Mouse (Mus musculus): ENCODE measurements around the gene Pcp4l1. TPM values are rescaled to one million over a fixed set of nuclear protein-coding genes. Genes with fewer than 3 reads are reported as not detected.

Pcp4l1 gene
- polyA plus RNA-seq, 1 experiment from 2014 or later, result 6.2 TPM

DNA sequence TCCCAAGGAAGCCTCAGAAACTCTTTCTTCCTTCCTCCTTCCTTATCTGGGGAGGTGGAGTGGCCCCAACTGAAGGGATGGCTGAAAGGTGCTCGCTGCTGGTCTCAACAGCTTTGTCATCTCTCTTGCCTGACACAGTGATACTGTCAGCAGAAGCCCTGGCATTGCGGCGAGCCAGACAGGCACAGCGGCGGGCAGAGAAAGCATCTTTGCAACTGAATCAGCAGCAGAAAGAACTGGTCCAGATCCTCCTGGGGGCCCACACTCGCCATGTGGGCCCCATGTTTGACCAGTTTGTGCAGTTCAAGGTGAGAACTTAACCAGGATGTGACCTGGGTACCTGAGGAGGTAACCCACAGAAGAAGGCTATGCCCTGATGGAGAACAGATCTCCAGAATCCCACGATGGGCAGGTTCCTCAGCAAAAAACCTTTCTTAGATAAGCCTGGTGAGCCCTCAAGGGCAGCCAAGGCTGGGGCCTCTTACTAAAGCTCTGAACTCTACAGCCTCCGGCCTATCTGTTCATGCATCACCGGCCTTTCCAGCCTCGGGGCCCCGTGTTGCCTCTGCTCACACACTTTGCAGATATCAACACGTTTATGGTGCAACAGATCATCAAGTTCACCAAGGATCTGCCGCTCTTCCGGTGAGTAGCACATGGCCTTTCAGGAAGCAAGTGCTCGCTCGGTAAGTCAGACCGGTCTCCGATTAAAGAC lies 20.3 kb upstream of the Pcp4l1 start:
- Histone ChIP-seq H3K4me3 (no peak overlapping the region), H3K4me2 (no peak overlapping the region), H3K36me3 (ENCODE audit: poor library complexity, severe bottlenecking) (peaks cover 26% of the 10 kb centered on the region), H3K27me3 (no peaks in the 10 kb centered on the region), H3K4me1 (peaks cover 6% of the 10 kb centered on the region), H3K9ac (no peak overlapping the region), H3K9me3 (replicated peaks) (no peaks in the 10 kb centered on the region), H3K27ac (no peak overlapping the region)
- 92% methylated on average over 18 of the region's 18 CpGs for WGBS
- ATAC-seq, result no peak

DNA sequence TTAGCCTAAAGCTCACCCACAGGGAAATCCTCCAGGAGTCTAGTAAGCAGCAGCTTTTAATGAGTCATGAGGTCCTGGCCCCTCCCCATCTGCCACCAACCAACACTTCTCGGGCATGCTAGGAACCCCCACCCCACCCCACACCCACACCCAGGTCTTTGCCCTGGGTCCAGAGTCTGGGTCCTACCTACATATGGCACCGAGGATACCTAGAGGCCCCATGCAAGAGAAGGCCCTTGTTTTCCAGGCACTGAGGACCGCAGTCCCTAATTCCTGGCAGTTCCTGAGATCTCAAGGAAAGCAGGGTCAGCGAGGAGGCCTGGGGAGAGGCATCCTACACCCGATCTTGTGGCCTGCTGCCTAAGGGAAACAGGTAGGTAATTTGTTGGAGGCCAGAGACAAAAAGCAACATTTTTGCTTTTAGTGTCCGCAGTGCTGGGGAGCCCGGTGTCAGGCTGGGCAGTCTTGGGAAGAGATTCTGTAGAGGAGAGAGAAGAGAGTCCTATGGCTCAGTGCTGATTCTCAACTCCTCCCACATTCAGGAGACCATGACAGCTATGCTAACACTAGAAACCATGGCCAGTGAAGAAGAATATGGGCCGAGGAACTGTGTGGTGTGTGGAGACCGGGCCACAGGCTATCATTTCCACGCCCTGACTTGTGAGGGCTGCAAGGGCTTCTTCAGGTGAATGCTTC lies 17.9 kb upstream of the Pcp4l1 start, which contains the start of gene Nr1i3:
Gene Nr1i3 (plus strand): TSS at position 170 of the 696 bp plus-strand sequence.
- WGBS, result 68% methylated on average over 10 of the region's 10 CpGs
- H3K4me1 ChIP-seq, result no peaks in the 10 kb centered on the region
- no peak within 1 kb of the TSS for H3K4me2 ChIP-seq
- no peak within 1 kb of the TSS for H3K4me3 ChIP-seq
- H3K9me3 ChIP-seq (replicated peaks), result no peaks in the 10 kb centered on the region
- no peak within 1 kb of the TSS for H3K27ac ChIP-seq
- ATAC-seq, result no peak
- peaks cover 9% of the 10 kb centered on the region for H3K36me3 ChIP-seq (ENCODE audit: poor library complexity, severe bottlenecking)
- no peaks in the 10 kb centered on the region for H3K27me3 ChIP-seq
- H3K9ac ChIP-seq, result no peak within 1 kb of the TSS

DNA sequence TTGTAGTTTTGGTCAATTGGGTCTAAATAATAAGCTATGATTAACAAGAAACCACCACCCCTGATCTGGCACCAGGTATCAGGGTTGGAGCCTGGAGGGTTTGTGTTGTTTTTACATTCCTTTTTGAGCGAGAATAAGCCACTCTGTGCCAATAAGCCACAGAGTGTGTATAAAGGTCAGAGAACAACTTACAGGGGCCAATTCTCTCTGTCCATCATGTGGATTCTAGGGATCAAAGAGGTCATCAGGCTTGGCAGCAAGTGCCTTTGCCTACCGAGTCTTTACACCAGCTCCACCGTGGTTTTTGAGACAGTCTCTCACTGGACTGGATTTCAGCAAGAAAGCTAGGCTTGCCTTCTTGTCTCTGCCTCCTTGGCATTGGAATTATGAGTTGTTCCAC lies 16.8 kb upstream of the Pcp4l1 start:
- 52% methylated on average over 3 of the region's 3 CpGs for WGBS
- H3K4me3 ChIP-seq, result no peak overlapping the region
- no peaks in the 10 kb centered on the region for H3K9me3 ChIP-seq (replicated peaks)
- H3K9ac ChIP-seq, result no peak overlapping the region
- no peaks in the 10 kb centered on the region for H3K27me3 ChIP-seq
- H3K36me3 ChIP-seq (ENCODE audit: poor library complexity, severe bottlenecking), result no peaks in the 10 kb centered on the region
- no peak overlapping the region for H3K27ac ChIP-seq
- no peak for ATAC-seq
- H3K4me2 ChIP-seq, result no peak overlapping the region
- no peaks in the 10 kb centered on the region for H3K4me1 ChIP-seq

DNA sequence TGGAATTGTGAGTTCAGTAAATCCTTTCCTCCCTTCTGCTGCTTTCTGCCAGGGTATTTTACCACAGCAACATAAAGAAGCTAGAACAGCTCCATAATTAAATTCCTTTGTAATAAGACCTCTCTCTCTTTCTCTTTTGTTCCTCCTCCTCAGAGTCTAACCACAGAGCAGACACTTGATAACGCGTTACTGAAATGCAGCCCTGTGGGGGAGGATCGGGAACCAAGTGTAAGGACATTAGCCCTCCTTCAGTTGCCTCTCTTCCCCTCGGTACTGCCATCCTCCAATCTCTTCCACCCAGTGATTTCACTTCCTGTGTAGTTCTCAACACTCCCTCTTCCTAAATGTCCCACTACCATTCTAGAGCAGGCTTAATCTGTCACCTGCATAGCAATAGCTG lies 13.3 kb upstream of the Pcp4l1 start:
- Histone ChIP-seq H3K36me3 (ENCODE audit: poor library complexity, severe bottlenecking) (no peaks in the 10 kb centered on the region), H3K9me3 (replicated peaks) (no peaks in the 10 kb centered on the region), H3K27me3 (no peaks in the 10 kb centered on the region), H3K27ac (no peak overlapping the region), H3K4me1 (no peaks in the 10 kb centered on the region), H3K4me3 (no peak overlapping the region), H3K9ac (no peak overlapping the region), H3K4me2 (no peak overlapping the region)
- no peak for ATAC-seq
- WGBS, result 18% methylated on average over 4 of the region's 4 CpGs

DNA sequence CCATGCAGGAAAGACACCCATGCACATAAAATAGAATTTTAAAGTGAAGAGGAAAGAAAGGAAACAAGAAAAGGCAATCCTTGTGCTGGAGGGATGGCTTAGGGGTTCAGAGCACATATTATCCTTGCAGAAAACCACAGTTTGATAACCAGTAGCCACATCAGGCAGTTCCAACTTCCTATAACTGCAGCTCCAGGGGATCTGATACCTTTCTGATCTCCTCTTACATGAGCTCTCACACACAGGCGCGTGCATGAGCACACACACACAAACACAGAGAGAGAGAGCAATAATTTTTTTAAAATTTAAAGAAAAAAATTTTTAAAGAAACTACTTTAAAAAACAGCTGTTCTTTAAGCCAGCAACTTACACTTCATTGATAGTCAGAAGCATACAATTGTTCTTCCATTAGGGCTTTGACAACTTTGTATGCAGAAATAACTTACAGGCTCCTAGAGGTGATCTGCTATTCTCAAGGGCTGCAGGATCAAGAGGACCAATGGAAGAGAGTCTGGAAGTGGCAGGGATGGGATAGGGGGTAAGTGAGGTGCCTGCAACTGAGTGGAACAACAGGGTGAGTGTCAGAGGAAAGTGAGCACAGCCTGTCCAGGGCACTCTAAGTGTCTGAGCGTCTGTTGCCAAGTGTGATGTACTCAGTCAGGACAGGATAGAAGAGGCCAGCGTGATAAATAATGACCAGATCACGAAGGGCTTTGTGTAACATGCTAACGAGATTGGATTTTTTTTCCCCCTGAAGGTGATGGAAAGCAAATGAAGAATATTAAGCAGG lies 9.8 kb upstream of the Pcp4l1 start:
- Histone ChIP-seq H3K4me3 (no peak overlapping the region), H3K9ac (no peak overlapping the region), H3K4me2 (no peak overlapping the region), H3K36me3 (ENCODE audit: poor library complexity, severe bottlenecking) (no peaks in the 10 kb centered on the region), H3K9me3 (replicated peaks) (no peaks in the 10 kb centered on the region), H3K4me1 (no peaks in the 10 kb centered on the region), H3K27ac (no peak overlapping the region), H3K27me3 (0 out of 2 replicates have a peak, but pooled peaks cover under 1% of the 10 kb centered on the region)
- ATAC-seq, result no peak
- WGBS, result 55% methylated on average over 6 of the region's 6 CpGs

DNA sequence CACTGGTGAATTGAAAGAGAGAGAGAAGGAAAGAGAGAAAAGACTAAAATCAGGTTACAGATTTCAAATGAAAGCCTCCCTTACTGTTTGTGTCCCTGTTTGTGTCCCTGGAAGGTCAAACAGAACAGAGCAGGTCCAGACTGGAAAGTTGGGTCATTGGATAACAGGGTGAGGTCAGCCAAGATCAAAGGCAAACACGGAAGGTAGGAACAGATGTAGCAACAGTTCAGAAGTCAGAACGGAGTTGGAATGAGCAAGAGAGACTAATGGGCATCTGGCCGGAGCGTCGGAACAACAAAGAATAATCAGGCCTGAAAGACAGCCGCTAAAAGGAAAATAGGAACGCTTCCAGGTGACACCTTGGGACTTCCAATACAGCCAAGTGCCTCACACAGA lies 8.2 kb upstream of the Pcp4l1 start:
- Histone ChIP-seq H3K27ac (no peak overlapping the region), H3K4me1 (no peaks in the 10 kb centered on the region), H3K36me3 (ENCODE audit: poor library complexity, severe bottlenecking) (no peaks in the 10 kb centered on the region), H3K4me2 (no peak overlapping the region), H3K4me3 (no peak overlapping the region), H3K9me3 (replicated peaks) (no peaks in the 10 kb centered on the region), H3K9ac (no peak overlapping the region), H3K27me3 (0 out of 2 replicates have a peak, but pooled peaks cover 3% of the 10 kb centered on the region)
- 69% methylated on average over 7 of the region's 7 CpGs for WGBS
- ATAC-seq, result no peak

DNA sequence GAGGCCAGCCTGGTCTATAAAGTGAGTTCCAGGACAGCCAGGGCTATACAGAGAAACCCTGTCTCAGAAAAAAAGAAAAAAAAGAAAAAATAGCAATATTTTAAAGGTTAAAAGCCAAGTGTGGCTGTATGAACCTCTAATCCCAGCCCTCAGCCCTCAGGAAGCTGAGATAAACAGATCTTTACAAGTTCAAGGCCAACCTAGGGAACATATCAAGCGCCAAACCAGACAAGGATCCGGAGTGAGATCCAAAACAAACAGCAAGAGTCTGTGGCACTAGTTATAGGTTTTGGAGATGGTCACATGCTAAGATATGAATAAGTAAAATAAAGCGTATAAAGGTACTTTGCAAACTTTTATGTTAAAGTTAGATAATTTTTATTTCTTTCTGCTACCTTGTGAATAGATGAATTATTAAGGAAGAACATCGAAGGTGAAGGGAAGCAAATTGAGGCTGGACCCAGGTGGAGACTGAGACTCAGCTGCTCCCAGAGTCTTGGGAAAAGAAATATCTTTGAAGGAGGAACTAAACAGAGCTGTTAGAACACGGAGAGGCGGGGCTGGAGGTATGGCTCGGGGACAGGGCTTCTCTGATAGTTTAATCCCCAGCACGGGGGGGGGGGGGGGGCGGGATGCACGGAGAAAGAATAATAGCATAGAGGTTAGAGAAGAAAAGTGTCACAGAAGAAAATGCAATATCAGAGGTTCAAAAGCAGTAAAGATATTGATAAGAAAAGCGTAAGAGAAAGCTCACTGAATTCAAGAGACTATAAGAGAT lies 7.6 kb upstream of the Pcp4l1 start:
- no peaks in the 10 kb centered on the region for H3K9me3 ChIP-seq (replicated peaks)
- 0 out of 2 replicates have a peak, but pooled peaks cover 3% of the 10 kb centered on the region for H3K27me3 ChIP-seq
- ATAC-seq, result no peak
- no peak overlapping the region for H3K9ac ChIP-seq
- no peak overlapping the region for H3K4me3 ChIP-seq
- no peaks in the 10 kb centered on the region for H3K4me1 ChIP-seq
- no peak overlapping the region for H3K27ac ChIP-seq
- no peaks in the 10 kb centered on the region for H3K36me3 ChIP-seq (ENCODE audit: poor library complexity, severe bottlenecking)
- WGBS, result 64% methylated on average over 9 of the region's 11 CpGs
- H3K4me2 ChIP-seq, result no peak overlapping the region

DNA sequence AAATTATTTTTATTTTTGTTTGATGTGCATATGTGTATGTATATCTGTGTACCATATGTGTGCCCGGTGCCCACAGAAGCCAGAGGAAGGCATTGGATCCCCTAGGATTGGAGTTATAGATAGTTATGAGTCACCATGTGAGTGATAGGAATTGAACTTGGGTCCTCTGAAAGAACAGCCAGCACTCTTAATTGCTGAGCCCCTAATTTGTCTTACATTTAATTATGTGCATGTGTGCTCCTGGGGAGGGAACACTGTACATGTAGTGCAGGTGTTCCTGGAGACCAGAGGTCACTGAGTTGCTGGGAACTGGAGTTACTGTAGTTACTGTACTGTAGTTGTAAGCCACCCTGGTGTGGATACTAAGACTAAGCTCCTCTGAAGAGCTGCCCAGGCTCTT lies 4.7 kb upstream of the Pcp4l1 start:
- Histone ChIP-seq H3K9ac (no peak overlapping the region), H3K9me3 (replicated peaks) (no peaks in the 10 kb centered on the region), H3K36me3 (ENCODE audit: poor library complexity, severe bottlenecking) (no peaks in the 10 kb centered on the region), H3K4me2 (no peak overlapping the region), H3K4me3 (no peak overlapping the region), H3K4me1 (peaks cover 6% of the 10 kb centered on the region), H3K27ac (no peak overlapping the region), H3K27me3 (peaks cover 21% of the 10 kb centered on the region)
- 95% methylated on average over 1 of the region's 1 CpGs for WGBS
- no peak for ATAC-seq

DNA sequence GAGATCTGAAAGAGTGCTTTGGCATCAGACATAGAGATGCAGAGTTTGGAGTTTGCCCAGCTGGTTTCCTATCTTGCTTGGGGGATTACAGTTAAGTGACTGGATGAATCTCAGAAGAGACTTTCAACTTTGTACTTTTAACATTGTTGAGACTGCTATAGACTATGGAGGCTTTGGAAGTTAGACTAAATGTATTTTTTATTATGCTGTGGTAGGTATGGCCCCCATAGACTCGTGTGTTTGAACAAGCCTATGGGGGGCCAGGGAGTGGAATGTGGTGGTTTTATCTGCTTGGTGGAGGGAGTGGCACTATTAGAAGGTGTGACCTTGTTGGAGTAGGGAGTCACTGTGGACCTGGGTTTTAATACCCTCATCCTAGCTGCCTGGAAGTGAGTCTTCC lies 3.5 kb upstream of the Pcp4l1 start:
- H3K36me3 ChIP-seq (ENCODE audit: poor library complexity, severe bottlenecking), result no peaks in the 10 kb centered on the region
- no peaks in the 10 kb centered on the region for H3K9me3 ChIP-seq (replicated peaks)
- no peak overlapping the region for H3K27ac ChIP-seq
- ATAC-seq, result no peak
- H3K27me3 ChIP-seq, result peaks cover 34% of the 10 kb centered on the region
- no peak overlapping the region for H3K9ac ChIP-seq
- H3K4me3 ChIP-seq, result no peak overlapping the region
- peaks cover 12% of the 10 kb centered on the region for H3K4me1 ChIP-seq
- H3K4me2 ChIP-seq, result no peak overlapping the region
- 58% methylated on average over 1 of the region's 1 CpGs for WGBS

DNA sequence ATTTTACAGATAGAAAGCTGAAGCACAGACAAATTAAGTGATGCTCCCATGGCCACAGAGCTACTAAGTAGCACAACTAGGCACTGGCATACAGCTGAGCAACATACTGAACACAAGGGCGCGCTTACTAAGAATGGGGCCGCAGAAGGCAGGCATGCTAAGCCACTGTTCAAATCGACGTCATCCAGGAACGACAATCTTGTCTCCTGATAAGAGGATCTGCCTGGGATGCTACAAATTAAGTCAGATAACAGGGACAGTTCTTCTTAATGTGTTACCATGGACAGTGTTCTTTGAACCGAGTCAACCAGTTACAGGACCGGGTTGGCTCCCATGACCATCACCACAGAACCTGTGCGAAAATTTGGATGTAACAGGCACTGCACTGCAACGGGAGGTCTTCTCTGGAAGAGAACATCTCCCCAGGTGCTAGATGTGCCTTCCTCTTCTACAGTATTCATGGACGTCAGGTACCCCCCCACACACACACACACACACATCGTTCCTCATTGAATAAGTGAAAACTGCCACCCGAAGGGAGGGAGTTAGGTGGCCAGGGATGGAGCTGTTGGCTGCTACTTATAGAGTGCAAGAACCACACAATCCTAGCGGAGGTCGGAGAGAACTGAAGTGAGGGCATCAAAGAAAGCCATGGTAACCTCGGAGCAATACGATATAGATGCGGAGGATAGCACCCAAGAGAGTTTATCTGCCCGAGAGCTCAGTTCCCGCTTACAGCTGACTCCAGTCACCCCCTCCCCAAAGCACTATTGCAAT lies 834 bp downstream of the Pcp4l1 start:
- Histone ChIP-seq H3K9me3 (replicated peaks) (no peaks in the 10 kb centered on the region), H3K4me3 (peak overlapping the region; percentile 59), H3K27ac (no peak overlapping the region), H3K27me3 (peaks cover 71% of the 10 kb centered on the region), H3K4me1 (peaks cover 27% of the 10 kb centered on the region), H3K36me3 (ENCODE audit: poor library complexity, severe bottlenecking) (no peaks in the 10 kb centered on the region), H3K9ac (peak overlapping the region; percentile 68), H3K4me2 (peak overlapping the region; percentile 97)
- WGBS, result 5% methylated on average over 20 of the region's 20 CpGs
- ATAC-seq, result peak; percentile 7; the same call in 1 of the 2 replicates
